Mouse (Mus musculus) kidney, embryonic 14.5 days (tissue): ENCODE data around the gene Srcin1. TPM values are rescaled to one million over a fixed set of nuclear protein-coding genes. Genes with fewer than 3 reads are reported as not detected.

Source experiments
- ATAC-seq: fragments of 200-750 bp; cut with Nextera tagmentation; 2 replicates; pipeline ENCODE4 v1.8.0; 2017; ENCODE audit warnings: moderate number of reproducible peaks, mild to moderate bottlenecking, moderate TSS enrichment, moderate library complexity; ENCODE audit not compliant: low FRiP score, low TSS enrichment
- H3K27ac ChIP-seq: fragments of 300-500 bp; sonication (generic); 2 replicates; pipeline ENCODE4 v1.5.1; 2014; ENCODE audit warnings: low read depth, mild to moderate bottlenecking, low read length, moderate library complexity, mixed read lengths
- H3K27me3 ChIP-seq: fragments of 300-500 bp; sonication (generic); 2 replicates; pipeline ENCODE4 v1.6.1; 2014; ENCODE audit warnings: mild to moderate bottlenecking, low read length; ENCODE audit not compliant: control insufficient read depth, insufficient read depth
- H3K36me3 ChIP-seq: fragments of 300-500 bp; sonication (generic); 2 replicates; pipeline ENCODE4 v1.6.1; 2014; ENCODE audit warnings: low read length, mixed read lengths; ENCODE audit not compliant: control insufficient read depth, insufficient read depth
- H3K4me1 ChIP-seq: fragments of 300-500 bp; sonication (generic); 2 replicates; pipeline ENCODE4 v1.6.1; 2014; ENCODE audit warnings: low read length, mixed read lengths; ENCODE audit not compliant: control insufficient read depth, insufficient read depth
- H3K4me2 ChIP-seq: fragments of 300-500 bp; sonication (generic); replicated peaks from 2 replicates; pipeline ENCODE4 v1.6.1; 2014; ENCODE audit warnings: low read depth, mild to moderate bottlenecking, low read length
- H3K4me3 ChIP-seq: fragments of 300-500 bp; sonication (generic); 2 replicates; pipeline ENCODE4 v1.5.1; 2014; ENCODE audit warnings: mild to moderate bottlenecking, low read length
- H3K9ac ChIP-seq: fragments of 300-500 bp; sonication (generic); 2 replicates; pipeline ENCODE4 v1.6.1; 2014; ENCODE audit warnings: low read depth, mild to moderate bottlenecking, low read length, moderate library complexity
- H3K9me3 ChIP-seq: fragments of 300-500 bp; sonication (generic); 2 replicates; pipeline ENCODE4 v1.6.1; 2016; ENCODE audit warnings: low read length; ENCODE audit not compliant: control insufficient read depth
- WGBS: fragments of 180-500 bp; shearing (Covaris S2); extraction: QIAGEN DNeasy Blood & Tissue Kit; methylation state at CpG from one replicate; pipeline ENCODE4 v1.1.7; 2014; 5-methylcytosine and 5-hydroxymethylcytosine counted together
- polyA plus RNA-seq: library from polyadenylated mRNA; unstranded; fragments of >200 nt; fragmentation: Nextera tagmentation; extraction: Ambion mirVana; gene quantifications from 2 replicates; pipeline ENCODE4 v1.2.1, GENCODE M21; 2014

The Srcin1 gene
- polyA plus RNA-seq, 1 experiment from 2014 or later: 0.97 TPM

DNA sequence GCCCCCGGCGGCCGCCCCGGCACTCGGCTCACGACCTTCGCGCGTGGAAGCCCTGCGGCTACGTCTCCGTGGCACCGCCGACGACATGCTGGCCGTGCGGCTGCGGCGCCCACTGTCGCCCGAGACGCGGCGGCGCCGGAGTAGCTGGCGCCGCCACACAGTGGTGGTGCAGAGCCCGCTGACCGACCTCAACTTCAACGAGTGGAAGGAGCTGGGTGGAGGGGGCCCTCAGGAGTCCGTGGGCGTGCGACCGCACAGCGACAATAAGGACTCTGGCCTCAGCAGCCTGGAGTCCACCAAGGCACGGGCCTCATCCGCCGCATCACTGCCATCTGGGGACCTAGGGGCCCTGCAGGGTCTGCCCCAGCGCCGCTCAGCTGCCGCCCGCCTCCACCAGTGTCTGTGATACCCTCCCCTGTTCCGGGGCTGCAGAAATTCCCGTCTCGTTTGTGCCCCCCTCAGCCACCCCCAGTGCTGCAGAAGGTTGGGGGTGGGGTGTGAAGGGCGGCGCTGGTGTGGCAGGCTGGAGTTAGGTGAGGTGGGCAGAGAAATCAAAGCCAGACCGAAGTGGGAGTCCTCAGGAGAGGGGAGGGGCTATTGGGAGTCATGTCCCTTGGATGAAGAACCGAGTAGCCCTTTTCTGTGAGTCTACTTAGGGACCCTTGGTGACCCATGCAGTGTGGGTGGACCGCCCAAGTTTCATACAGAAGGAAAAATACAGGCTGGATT lies 75.1 kb downstream of the Srcin1 start:
- 9% methylated on average over 50 of the region's 51 CpGs for WGBS
- Histone ChIP-seq H3K27ac (no peak overlapping the region), H3K9me3 (no peaks in the 10 kb centered on the region), H3K4me3 (peak overlapping the region; percentile 35), H3K4me2 (peak overlapping the region; percentile 65), H3K27me3 (peaks cover 25% of the 10 kb centered on the region), H3K4me1 (peaks cover 15% of the 10 kb centered on the region), H3K36me3 (peaks cover 11% of the 10 kb centered on the region; the same call in 1 of the 2 replicates), H3K9ac (peak overlapping the region; percentile 52; the same call in 1 of the 2 replicates)
- ATAC-seq: peak; percentile 38; the same call in 1 of the 2 replicates

DNA sequence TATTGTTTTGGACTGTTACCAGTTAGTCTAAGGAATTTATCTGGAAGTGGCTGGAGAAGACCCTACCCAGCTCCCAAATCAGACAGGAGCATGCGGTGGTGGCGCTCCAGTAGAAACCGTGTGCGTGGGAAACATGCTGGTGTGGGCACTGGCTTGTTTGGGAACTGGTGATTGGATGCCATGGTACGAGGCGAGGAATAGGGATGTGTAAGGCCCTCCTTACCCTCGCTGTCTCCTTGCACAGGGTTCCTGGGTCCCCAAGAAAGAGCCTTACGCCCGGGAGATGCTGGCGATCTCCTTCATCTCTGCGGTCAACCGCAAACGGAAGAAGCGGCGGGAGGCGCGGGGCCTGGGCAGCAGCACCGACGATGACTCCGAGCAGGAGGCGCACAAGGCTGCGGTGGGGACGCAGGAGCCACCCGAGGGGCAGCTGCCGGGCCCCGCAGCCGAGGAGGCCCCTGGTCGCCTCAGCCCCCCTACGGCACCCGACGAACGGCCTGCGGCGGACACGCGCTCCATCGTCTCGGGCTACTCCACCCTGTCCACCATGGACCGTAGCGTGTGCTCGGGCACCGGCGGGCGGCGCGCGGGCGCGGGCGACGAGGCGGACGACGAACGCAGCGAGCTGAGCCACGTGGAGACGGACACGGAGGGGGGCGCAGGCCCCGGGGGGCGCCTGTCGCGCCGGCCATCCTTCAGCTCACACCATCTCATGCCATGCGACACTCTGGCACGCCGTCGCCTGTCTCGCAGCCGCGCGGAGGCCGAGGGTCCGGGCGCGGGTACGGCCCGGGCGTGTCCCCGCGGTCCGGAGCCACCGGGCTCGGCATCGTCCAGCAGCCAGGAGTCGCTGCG lies 75.9 kb downstream of the Srcin1 start, which contains the start of gene 4933428G20Rik:
Gene 4933428G20Rik, minus strand, starts transcription at position 476 of the 855 bp plus-strand sequence.
- 0 out of 2 replicates have a peak, but pooled peaks have one; percentile 40 for ATAC-seq
- Histone ChIP-seq H3K27me3 (peaks cover 25% of the 10 kb centered on the region), H3K4me1 (peaks cover 15% of the 10 kb centered on the region), H3K9me3 (no peaks in the 10 kb centered on the region), H3K36me3 (peaks cover 11% of the 10 kb centered on the region; the same call in 1 of the 2 replicates), H3K4me3 (peak within 1 kb of the TSS; percentile 35), H3K4me2 (peak within 1 kb of the TSS; percentile 65), H3K27ac (no peak within 1 kb of the TSS), H3K9ac (peak within 1 kb of the TSS; percentile 52; the same call in 1 of the 2 replicates)
- WGBS: 15% methylated on average over 75 of the region's 88 CpGs

DNA sequence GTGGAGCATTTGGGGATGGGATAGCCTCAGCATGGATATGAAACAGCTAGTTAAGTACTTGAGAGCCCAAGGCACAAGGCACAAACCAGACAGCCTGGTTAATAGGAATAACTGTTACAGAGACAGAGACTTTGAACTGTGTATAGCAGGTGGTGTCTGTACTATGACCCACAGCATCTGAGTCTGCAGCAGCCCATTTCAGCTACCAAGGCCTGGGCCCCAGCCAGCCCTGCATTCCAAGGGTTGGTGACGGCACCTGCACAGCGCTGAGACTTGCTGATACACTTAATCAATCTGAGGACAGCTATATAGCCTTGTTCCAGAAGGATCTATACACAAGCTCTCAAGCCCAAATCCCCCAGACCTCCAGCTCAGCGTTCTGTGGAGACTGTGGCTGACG lies 78.4 kb downstream of the Srcin1 start:
- Histone ChIP-seq H3K9me3 (no peaks in the 10 kb centered on the region), H3K36me3 (peaks cover 19% of the 10 kb centered on the region; the same call in 1 of the 2 replicates), H3K4me1 (peaks cover 15% of the 10 kb centered on the region), H3K9ac (no peak overlapping the region), H3K4me3 (no peak overlapping the region), H3K27me3 (peaks cover 25% of the 10 kb centered on the region), H3K27ac (no peak overlapping the region), H3K4me2 (no peak overlapping the region)
- WGBS: 87% methylated on average over 4 of the region's 4 CpGs
- no peak for ATAC-seq

DNA sequence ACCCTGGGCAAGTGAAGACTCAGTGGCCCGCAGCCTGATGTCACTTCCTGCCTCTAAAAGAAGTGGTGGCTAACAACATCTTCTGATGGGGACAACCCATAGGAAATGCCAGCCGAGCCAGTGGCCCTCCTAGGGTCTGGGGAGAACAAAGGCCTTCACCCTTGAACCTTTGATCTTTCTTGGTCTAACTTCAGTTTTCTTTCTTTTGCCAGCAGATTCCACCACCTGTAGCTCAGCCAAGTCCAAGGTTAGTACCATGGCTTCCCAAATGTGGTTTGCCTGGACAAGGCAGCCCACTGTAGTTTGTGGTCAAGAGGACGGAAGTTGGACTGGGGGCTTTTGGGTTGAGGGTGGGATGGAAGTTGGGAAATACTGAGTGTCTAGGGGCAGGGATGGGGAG lies 83.2 kb downstream of the Srcin1 start:
- no peaks in the 10 kb centered on the region for H3K9me3 ChIP-seq
- no peaks in the 10 kb centered on the region for H3K4me1 ChIP-seq
- H3K9ac ChIP-seq: no peak overlapping the region
- no peak overlapping the region for H3K4me2 ChIP-seq
- H3K36me3 ChIP-seq: peaks cover 40% of the 10 kb centered on the region
- H3K4me3 ChIP-seq: no peak overlapping the region
- no peak for ATAC-seq
- 91% methylated on average over 3 of the region's 3 CpGs for WGBS
- H3K27me3 ChIP-seq: no peaks in the 10 kb centered on the region; the same call in 1 of the 2 replicates
- H3K27ac ChIP-seq: no peak overlapping the region

DNA sequence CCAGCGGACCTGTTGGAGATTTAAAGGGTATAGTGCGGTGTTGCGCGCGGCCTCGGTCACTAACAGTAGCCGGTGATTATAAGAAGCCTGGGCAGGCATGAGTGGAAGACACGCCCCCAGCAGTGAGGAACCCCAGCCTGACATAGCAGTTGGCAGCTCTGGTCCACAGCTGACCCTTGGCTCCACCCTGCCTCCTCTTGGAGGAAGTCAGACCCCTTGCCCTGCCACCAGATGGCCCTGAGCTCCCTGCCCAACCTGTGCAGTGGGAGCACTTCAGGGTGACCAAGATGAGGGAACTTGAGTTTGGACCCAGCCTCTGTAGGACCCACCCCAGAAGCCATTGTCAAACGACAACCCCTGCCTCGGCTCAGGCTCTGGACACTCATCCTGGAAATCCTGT lies 84.3 kb downstream of the Srcin1 start:
- H3K27ac ChIP-seq: no peak overlapping the region
- ATAC-seq: no peak
- no peak overlapping the region for H3K4me3 ChIP-seq
- peaks cover 44% of the 10 kb centered on the region for H3K36me3 ChIP-seq
- H3K9ac ChIP-seq: no peak overlapping the region
- H3K9me3 ChIP-seq: no peaks in the 10 kb centered on the region
- WGBS: 66% methylated on average over 10 of the region's 10 CpGs
- H3K4me1 ChIP-seq: no peaks in the 10 kb centered on the region
- no peak overlapping the region for H3K4me2 ChIP-seq
- H3K27me3 ChIP-seq: no peaks in the 10 kb centered on the region; the same call in 1 of the 2 replicates

DNA sequence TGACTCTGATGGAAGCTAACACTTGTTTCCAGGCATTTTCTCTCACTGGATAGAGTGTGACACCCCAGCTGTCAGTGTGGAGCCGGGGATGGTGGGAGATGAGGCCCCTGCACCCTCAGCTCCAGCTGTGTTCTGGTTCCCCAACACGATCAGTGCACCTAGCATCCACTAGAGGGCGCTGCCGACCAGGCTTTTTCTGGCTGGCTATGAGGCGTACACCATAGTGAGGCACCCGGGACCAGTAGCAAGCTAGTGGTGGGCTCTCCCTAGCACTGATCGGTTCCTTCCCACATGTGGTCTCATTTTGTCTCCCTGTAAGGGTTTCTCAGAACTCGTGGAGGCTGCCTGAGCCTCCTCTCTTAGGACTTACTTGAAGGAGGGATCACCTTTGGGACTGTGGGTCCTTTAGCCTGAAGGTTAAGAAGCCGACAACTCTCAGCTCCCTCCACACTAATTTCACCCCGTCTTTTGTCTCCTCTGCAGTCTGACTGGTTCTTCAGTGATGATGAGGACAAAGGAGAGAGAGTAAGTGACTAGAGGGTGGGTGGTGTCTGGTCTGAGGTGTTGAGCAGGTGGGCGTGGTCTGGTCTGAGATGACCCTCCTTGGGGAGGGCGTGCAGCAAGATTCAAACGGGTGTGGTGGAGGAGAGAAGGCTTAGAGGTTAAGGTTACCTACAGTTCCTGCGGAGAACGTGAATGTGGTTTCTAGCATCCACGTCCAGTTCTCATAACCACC lies 86.2 kb downstream of the Srcin1 start:
- H3K9ac ChIP-seq: no peak overlapping the region
- ATAC-seq: peak; percentile 69
- H3K9me3 ChIP-seq: no peaks in the 10 kb centered on the region
- H3K27me3 ChIP-seq: no peaks in the 10 kb centered on the region; the same call in 1 of the 2 replicates
- WGBS: 24% methylated on average over 16 of the region's 16 CpGs
- no peak overlapping the region for H3K4me3 ChIP-seq
- 0 out of 2 replicates have a peak, but pooled peaks cover 3% of the 10 kb centered on the region for H3K4me1 ChIP-seq
- H3K27ac ChIP-seq: no peak overlapping the region
- no peak overlapping the region for H3K4me2 ChIP-seq
- H3K36me3 ChIP-seq: peaks cover 55% of the 10 kb centered on the region

DNA sequence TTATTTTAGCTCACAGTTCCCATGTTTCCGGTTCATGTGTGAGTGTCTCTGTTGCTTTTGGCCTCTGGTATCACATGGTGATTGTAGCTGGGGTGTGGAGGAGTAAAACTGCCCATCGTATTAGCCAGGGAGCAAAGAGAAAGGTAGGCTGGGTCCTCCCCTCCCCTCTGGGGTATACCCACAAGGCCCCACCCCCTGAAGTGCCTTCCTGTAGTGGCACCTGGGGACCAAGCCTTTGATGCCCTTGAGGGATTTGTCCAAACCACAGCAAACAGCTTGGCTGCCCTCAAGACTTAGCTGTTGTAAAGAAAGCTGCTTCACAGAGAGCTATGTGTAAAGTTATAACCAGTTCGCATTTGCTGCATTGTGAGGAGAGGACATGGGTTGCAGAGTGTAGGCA lies 88.3 kb downstream of the Srcin1 start:
- no peaks in the 10 kb centered on the region for H3K9me3 ChIP-seq
- 0 out of 2 replicates have a peak, but pooled peaks cover 3% of the 10 kb centered on the region for H3K4me1 ChIP-seq
- WGBS: 42% methylated on average over 3 of the region's 3 CpGs
- H3K4me2 ChIP-seq: no peak overlapping the region
- H3K36me3 ChIP-seq: peaks cover 58% of the 10 kb centered on the region
- no peak overlapping the region for H3K27ac ChIP-seq
- H3K9ac ChIP-seq: no peak overlapping the region
- no peaks in the 10 kb centered on the region; the same call in 1 of the 2 replicates for H3K27me3 ChIP-seq
- ATAC-seq: no peak
- H3K4me3 ChIP-seq: no peak overlapping the region

DNA sequence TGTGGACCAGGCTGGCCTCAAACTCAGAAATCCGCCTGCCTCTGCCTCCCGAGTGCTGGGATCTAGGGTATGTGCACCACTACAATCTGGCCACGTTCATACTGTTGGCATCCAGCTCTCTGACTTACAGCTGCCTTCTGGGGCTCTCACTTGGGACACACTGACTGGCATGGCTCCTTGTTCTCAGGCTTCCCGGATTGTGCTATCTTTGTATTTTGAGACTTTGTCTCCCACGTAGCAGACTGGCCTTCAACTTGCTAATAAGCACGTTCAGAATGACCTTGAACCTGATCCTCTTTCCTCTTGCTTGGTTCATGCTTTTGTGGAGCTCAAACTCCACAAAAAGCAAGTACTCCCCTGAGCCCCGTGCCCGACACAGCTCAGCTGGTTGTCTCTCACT lies 90.3 kb downstream of the Srcin1 start:
- WGBS: 57% methylated on average over 8 of the region's 8 CpGs
- Histone ChIP-seq H3K36me3 (peaks cover 40% of the 10 kb centered on the region), H3K9me3 (no peaks in the 10 kb centered on the region)

More for the DNA sequence above, 90.3 kb downstream of the Srcin1 start:
- Histone ChIP-seq H3K27me3 (no peaks in the 10 kb centered on the region; the same call in 1 of the 2 replicates), H3K27ac (no peak overlapping the region), H3K4me3 (no peak overlapping the region), H3K4me2 (no peak overlapping the region), H3K9ac (no peak overlapping the region), H3K4me1 (peaks cover 7% of the 10 kb centered on the region; the same call in 1 of the 2 replicates)
- ATAC-seq: no peak
